Mouse (Mus musculus) frontal cortex, postnatal 14 days (tissue): ENCODE measurements at regions not wholly inside any gene's neighbourhood (a gene's known extent, or its start where the extent isn't known, plus 50 kb on each side); places are given as distances from the start of the nearest gene placed in this dataset.

Source experiments
- DNase-seq, 2 experiments: peaks; one replicate each; pipeline ENCODE4 v3.0.0; 2022; ENCODE audit warnings: low spot score in 2 of 2

DNA sequence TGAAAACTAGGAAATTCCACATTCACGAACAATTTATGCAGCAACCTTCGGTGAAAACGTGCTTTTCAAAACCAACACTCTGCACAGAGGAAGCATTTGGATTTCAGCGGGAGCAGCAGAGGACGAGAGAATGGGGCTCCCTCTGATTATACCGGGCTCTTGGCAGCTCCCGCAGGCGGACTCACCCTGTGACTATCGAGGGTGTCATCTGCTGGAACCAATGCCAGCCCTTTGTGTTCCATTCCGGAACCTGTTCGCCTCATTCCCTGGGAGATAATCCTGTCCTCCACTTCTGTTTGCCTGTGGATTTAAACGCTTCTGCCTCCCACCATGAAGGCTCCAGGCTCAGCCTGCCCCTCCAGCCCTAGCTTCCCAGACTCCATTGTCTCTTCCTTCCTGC, 77.1 kb downstream of the Utp18 start:
- DNase-seq: no peak

DNA sequence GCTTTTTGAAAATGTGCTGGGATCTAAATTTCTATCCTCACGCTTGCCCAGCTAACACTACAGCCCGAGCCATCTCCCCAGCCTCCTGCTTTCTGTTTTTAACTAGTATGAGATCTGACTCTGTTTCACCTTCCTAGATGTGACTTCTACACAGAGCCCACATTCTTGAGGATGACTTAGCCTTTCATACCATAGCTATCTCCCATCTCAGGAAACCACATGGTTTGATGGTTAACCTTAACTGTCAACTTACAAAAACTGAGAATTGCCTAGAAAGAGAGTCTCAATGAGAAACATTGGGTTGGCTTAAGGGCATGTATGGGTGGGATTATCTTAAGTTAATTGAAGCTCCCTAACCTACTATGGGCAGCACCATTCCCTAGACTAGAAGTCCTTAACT, 78.4 kb downstream of the Utp18 start:
- no peak for DNase-seq

DNA sequence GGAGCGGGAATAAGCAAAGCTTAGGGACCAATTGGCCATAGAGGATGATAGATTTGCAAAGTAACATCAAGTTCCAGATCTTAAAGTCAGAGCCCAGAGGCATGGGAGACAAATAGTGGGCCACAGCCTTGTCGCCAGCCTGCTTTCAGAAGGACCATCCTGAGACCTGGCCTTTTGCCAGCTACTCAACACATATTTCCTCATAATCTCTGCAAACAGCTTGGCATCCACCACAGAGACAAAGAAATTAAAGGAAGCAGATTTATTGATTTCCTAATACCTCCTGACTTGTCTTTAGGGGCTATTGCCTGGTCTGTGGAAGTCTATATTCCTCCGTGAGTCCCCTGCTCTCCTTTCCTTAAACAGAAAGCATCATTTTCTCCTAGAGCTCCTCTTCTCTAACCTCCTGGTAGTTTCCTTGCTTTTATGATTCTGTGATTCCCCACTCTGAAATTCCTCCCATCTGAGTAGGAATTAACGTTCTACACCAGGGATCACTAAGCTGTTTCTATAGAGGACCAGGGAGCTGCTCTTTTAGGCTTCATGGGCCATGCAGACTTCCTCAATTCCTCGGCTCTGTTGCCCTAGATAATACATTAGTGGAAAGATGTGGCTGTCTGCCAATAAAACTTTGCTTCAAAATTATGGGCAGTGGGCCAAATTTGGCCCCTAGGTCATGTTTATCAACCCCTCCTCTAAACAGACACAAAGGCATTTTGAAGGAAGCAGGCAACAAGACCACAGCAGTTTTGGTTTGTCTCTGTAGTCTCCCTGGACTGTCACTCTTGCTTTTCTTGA, 114.2 kb downstream of the Utp18 start:
- DNase-seq: no peak

DNA sequence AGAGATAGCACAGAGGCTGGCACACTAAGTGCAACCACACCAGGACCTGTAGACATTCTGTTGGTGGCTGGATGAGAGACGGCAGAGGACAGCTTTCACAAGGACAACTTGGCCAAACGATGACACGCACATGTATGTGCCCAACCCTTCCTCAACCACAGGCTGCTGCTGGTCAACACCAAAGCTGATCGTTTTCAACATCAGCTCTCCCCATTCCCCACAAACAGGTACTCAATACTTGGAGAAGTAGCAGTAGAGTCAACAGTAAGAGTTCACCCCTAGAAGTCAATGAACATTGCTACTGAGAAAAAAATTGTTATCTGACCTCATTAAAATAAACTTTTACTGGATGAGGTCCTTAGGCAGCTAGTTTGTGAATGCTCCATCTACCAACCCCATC, 119.6 kb downstream of the Utp18 start:
- DNase-seq: no peak

DNA sequence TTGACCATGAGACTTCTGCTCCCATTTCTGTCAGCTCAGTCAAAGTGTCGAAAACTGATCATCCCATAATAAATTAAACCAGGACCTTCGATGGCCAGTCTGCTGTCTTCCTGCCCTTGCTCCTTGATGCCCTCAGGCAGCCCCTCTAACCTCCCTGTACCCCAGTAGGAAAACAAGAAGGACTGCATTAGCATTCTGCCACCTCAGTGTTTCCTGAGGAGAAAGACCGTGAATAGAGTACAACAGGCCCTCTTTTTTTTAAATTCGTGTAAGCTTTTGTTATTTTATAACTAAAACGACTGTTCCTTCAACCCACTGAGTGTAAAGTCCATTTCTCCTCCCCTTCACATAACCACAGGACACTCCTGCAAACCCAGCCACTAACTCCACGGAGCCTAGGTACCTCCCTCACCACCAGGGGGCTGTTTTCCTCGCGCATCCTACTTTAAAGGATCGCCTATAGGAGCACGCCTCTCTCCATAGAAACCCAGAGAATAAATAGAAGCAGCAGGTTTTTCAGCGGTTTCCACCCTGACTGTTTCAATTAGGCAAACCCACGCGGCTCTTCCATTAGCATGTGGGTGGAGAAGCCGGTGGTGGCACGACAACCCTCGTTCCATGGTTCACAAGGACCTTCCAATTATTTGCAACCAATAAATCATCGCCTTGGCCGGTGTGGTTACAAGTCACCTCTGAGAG, 122.6 kb downstream of the Utp18 start:
- peak; percentile 48 to 50 for DNase-seq

DNA sequence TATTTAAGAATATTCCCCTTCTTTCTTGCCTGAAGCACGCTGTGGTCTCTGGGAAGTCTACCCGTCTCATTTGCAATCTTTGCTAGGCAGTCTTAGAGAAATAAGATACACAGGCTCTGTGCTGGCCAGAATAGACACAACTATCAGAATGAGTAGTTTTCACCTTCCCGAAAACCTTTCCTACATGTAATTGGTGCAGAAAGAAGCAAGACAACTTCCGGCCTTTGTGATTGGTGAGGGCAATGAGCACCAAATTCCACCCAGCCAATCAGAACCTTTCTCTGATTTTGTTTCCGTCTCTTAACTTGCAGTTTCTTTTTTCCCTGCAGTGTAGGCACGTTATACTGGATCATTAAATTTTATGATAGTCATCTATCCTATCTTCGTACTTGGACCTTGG, 127.7 kb downstream of the Utp18 start:
- DNase-seq: no peak

DNA sequence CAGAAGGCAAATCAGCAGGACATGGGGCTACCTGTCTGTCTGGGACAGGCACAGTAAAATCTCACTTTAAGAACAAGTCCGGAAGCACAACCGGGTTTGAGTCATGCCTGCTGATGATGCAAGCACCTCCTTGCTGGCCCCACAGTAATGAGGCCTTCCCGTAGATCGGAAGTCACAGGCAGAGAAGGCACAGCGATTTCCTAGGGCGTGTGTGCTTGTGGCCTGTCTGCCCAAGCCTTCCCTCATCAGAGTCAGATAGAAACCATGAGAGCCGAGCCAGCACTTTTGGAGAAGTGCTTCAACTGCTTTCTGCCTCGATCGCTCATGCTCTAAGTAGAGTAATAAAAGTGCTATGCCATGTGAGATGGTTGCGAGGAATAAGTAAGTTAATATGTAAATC, 148.9 kb downstream of the Utp18 start:
- DNase-seq: no peak

DNA sequence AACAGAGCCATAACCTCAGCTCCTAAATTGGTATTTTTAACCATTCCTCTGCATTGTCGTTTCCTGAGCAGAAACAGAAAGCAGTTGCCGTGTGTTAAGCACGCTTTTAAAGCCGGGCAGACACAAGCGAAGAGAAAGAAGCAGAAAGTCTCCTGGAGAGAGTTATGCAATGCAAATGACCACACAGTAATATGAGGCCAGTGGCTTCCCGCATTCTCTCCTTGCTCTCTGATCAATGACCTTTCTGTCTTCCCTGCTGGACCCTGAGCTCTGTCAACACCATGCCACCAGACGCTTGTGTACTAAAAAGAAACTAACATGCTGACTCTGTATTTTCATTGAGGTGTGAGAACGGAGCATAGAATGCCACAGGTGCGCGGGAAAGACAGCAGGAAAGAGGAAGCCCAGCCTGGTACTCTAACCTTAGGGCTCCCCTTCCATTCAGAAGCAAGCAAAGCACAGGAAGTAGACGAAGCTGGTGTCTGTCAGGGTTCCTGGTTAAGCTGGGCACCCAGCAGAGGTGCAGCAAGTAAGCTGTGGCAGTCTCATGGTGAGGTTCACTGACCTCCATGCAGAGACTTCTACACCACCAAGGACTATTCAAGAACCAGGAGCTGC, 151.9 kb downstream of the Utp18 start:
- no peak for DNase-seq

DNA sequence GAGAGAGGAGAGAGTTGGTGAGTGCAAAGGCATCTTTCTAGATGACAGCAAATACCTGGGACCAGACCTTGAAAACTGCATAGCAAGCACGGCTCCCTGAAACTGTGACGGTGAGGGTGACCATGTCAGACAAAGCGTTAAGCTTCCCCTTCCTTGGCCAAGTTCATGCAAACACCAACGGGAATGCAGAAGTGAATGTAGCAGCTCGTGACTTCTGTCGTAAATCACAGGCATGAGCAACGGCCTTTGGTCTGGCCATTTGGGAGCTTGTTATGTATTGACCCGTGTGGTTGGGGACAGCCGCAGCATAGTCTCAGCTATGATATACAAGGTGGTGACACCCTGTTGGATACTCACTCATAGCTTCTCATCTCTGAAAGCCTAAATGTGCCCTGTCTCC, 156.4 kb downstream of the Utp18 start:
- no peak for DNase-seq

DNA sequence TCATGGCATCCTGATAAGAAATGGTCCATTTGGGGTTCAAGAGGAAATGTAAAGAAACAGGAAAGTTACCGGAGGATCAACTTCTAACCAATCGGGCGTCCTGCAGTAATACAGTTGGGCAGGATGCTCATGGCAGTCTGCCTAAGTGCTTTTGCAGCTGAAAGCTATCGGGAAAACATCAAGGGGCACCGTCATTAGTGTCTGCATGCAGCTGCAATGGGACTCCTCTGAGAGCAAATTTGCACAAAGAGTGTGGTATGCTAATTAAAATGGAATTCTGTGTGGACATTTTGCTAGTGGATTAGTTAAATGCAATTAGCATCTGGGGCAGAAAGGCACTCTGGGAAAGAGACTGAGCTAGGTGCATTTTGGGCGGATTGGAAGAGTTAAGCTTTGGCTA, 160.3 kb downstream of the Utp18 start:
- DNase-seq: no peak

DNA sequence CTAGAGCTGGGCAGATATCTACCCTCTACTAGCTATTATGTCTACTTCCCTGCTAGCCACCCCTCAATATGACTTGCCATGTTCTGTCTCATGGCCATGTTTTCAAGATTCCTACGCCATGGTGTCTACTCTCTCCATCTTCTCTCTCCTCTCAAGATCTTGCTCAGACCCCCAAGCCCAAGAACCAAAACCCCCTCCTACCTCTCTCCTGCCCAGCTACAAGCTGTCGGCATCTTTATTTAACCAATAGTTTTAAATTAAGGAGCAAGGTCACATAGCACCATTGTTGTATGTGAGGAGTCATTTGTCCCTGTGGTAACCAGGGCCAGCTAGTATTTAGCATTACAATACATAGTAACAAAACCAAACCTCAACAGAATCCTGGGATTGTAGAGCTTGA, 166.4 kb downstream of the Utp18 start:
- no peak for DNase-seq

DNA sequence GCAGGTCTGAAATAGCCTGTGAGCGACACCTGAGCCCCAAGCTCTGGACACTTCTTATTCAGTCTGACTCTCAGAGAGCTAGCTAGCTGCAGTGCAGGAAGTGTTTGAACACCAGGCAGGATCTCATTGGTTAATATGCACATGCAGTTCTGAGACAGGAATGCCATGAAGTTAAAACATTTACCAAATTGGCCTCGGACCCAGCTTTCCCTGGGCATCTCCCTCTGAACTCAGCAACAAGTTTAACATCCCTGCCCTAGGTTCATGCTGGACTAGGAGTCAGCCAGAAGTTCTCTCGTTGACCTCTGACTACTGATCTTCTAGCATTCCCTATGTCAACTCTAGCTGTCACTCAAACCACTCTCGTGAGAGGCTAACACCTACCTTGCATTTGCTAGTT, 175.9 kb downstream of the Utp18 start:
- no peak for DNase-seq

DNA sequence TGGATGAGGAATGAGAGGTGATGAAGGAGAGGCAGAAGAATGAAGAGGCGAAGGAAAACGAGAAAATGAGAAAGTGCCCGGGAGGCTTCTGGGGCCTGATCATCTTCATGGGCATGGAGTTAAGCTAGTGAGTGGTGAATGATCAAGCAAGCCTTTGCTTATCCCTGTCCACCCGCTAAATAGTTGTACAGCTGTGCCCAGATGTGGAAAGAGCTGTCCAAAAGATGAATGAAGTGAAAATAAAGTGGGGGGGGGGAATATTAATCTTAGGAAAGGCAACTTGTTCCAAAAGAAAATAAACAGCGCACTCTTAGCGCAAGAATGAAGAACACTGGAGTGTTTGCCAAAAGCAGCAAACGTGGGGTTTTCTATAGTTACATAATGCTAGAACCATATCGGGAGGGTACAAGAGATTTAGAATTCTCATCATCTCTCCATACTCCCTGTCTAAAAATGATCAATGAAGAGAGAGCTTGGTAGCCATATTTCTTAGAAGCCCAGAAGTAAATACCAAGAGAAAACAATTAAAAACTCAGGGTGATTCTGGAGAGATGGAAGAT, 188.5 kb downstream of the Utp18 start:
- DNase-seq: no peak

DNA sequence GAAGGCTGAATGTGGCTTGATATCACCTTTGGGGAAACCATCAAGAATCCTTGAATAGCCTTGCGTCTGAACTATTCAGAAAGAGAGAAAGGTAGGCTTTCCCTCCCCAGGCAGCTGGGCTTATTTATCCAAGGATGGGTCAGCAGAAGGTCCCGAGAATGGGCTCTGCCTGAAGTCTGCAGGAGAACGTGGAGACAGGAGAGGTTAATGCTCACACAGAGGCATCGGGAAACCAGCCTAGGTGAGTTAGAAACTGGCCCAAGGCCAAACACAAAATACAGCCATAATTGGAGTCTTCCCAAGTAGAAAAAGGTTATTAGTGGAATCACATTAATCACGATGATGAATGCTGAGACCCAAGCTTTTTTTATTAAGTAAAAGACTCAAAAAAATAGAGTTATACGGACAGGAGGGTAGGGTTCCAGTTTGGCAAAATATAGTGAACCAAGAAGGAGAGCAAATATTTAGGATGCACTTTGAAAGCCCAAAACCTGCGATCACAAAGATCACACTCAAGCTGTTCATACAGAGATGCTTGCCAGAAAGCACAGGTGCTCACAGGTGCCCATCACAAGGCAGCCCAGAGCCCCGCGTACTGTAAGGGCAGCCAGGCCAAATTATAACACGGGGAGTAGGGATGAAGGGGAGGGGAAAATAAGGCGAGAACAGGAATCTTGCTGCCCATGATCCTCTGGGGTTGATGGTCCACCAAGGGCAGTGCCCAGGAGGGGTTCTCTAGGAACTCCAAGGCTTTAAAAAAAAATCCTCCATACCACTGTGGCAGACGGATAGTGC, 189.3 kb downstream of the Utp18 start:
- no peak for DNase-seq

DNA sequence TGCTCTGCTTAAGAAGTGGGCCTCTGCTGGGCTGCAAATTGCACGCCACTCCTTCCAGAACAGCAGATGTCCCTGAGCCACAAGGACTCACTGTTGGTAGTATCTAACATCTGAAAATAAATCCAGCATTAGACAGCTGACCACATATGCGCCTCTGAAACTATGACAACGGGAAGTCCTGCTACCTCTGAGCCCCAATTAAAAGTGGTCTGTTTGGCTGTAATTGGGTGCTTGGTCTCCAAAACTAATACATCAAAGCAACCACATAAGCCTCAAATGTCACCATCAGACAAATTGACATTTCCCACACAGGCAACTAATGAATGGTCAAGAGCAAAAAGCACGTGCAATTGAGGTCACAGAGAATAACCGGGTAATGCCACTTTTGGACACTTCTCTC, 201.9 kb downstream of the Utp18 start:
- DNase-seq: no peak

DNA sequence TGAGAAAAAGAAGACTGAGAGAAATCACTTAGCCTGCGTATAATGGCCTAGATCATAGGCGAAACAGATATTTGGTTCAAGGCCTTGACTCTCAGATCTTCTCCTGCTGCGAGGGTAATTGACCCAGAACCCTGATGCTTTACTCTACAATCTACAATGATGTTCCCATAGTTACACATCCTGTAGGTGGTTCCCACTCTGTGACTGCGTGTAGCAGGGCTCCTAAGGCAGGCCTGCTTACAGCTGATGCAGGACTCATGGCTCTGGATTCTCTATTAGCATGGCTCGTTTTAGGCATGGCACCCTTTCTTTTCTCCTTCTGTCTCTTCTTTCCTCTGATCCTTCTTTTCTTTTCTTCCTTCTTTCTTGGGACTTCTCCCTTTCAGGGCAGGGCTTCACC, 209.3 kb downstream of the Utp18 start:
- no peak for DNase-seq

DNA sequence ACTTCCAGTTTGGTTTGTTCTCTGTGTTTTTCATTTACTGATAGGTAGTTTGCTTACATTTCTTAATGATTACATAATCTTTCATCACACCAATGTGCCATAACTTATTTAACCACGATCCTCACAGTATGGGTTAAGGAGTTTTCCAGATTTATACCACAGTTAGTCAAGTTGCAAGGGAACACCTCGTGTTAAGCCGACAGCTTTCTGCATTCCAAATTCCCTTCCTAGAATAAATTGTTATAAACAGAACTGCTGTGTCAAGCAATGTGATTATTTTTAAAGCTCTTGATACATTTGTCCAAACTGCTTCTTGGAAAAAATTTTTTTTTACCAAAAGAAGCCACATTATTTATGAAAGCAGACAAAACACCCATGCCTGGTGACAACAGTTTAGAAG, 213.5 kb downstream of the Utp18 start:
- DNase-seq: no peak

DNA sequence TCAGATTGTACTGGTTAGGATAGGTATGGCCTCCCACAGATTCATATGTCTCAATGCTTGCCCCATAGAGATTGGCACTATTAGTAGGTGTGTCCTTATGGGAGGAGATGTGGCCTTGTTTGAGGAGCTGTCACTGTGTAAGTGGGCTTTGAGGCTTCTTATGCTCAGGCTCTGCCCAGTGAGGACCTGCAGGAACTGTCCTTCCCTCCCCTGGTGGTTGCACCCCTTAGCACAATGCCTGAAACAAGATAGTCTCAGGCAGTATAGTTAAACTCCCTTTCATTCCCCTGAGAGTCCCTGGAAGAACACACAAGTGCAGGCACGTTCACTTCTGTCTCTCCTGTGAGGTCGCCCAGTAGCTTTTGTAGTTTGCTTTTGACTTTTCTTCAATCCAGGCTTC, 223.9 kb downstream of the Utp18 start:
- DNase-seq: no peak

DNA sequence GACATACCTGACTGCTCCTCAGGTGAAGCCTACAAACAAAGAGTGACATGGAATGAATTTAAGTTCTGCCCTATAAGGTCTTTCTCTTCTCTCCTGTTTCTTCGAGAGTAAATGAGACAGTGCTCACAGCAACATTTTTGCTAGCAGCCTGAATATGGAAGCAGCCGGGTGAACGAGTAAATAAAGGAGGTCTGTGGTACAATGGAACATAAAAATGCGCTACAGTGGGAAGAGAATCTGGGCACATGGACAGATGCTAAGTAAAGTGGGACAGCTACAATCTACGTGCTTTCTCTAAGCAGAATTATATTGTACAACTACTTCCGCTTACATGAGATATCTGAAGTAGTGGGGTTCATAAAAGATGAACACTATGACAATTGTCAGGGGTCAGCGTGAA, 225.2 kb downstream of the Utp18 start:
- DNase-seq: no peak

DNA sequence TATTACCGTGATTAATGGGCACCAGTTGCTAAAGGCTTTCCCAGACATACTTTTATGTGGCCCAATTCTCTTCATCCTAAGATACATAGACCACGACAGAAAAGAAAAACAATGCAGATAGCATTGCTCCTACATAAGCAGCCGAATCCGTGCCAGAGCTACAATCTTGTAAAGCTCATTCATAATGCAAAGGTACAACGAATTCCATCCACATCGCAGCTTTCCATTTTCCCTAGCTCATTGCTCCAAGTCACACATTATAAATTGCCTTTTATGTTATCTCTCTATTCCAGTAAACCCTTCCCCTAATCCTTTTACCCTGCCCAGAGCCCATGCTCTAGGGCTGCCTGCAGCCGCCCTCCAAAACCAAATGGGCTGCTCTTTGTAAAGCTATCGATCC, 226.8 kb downstream of the Utp18 start:
- DNase-seq: no peak

DNA sequence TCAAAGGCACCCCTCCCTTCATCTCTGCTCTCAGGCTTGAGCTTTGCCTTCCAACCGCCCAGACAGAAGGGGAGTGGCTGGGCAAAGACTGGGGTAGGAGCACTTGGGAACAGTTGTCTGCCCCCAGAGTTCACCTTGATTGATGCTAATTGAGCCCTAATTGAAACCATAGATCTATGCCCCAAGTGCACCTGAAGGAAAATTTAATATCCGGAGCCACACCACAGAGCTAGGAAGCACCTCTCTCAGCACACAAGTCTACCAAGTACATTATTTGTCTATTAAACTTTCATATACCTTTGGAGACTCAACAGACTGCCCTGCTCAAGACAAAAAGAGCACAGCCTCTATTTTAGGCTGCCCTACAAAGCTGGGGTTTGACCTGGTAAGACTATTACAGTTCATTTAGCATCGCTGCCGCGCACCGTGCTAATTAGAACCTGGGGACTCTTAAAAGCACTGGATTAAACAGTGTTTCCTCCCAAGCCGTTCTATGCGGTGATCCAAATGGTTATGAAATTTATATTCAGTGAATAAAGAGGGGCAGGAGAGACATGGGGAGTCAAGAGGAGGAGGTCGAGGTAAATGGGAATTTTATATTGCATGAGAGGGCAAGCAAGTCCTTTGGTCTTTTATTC, 229.8 kb downstream of the Utp18 start:
- DNase-seq: no peak

DNA sequence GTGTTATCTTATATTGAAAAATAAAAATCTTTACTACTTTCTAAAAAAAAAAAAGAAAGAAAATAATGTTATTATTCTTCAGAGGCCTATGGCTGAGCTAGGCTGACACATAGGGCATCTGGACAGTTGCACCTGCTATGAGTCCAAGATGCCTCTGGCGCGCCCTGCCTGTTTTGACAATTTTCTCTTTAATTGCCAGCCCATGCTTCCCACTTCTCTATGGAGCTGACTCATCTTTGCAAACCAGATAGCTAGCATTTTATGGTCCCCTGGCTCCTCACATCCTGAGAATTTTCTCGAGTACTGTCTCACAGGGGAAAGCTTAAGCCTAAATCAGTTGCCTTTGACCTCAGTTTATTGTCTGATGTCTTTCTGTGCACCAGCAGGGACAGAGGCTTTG, 232.2 kb downstream of the Utp18 start:
- DNase-seq: no peak
